Mouse (Mus musculus): ENCODE data around the gene Tnxb. TPM values are rescaled to one million over a fixed set of nuclear protein-coding genes. Genes with fewer than 3 reads are reported as not detected.
A peak's percentile ranks its signal among the peaks of the same experiment; 100 is the strongest.
"Not testable (repeated sequence)": the region's sequence is repeated elsewhere in the genome, so short reads cannot be mapped to it uniquely, and the experiment has no call there.

Tnxb gene
- total RNA-seq, 2 experiments from 2014 or later: 12.1 to 12.3 TPM

DNA sequence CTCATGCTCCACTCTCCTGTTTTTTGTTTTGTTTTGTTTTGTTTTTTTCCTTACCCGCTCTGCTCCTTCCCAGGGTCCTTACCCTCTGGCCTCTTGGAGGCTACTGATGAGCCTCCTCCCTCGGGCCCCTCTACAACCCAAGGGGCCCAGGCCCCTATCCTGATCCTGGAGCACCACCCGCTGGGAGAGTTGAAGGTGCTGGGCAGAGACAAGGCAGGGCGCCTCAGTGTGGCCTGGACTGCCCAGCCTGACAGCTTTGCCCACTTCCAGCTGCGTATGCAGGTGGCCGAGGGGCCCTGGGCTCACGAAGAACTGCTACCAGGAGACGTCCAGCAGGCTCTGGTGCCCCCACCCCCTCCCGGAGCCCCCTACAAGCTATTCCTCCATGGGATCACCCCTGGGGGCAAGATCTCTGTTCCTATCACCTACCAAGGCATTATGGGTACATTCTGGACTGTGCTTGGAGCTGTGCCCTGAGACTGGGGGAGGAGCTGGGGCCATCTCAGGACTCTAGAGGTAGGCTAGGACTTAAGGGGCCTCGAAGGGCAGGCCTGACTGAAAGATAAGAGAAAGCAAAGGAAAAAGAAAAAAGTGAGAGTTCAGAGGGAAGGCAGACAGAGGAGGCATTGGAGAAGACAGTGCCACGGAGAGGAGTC lies 11.7 kb downstream of the Tnxb start:
- no peak for DNase-seq (ENCODE audit: low spot score in 2 of 2)

DNA sequence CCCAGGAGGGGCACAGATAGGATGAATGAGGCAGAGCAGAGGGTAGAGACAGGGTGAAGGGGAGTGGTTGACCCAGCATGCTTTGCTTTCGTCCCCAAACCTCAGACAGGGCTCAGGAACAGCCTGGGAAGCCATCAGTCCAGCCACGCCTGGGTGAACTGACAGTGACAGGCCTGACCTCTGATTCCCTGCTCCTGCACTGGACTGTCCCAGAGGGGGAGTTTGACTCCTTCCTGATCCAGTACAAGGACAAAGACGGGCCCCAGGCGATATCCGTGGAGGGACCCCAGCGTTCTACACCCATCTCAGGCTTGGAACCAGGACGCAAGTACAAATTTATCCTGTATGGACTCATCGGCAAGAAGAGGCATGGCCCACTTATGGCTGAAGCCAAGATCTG lies 12.8 kb downstream of the Tnxb start:
- DNase-seq (ENCODE audit: low spot score in 2 of 2): no peak

DNA sequence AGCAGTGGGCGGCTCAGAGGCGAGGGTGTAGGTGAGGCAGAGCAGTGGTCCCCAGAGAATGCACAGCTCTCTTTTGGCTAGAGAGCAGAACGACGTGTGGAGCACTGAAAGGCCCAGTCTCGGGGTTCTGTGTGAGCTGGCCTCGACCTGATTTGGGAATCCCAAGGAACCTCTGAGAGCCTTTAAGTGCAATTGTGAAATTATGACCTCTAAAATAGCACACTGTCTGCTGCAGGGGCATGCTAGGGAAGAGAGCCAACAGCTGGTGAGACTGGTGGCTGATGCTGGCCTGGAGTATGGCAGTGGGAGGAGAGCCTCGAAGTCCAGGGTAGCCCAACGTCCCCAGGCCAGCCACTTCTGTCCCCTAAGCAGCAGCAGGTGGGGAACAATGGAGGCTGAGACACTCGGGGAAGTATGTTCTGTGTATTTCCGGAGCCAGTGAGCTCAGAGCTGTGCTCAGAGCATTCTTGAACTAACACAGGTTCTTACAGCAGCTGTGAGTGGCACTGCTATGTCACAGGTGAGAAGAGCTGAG lies 13.4 kb downstream of the Tnxb start:
- DNase-seq (ENCODE audit: low spot score in 2 of 2): no peak

DNA sequence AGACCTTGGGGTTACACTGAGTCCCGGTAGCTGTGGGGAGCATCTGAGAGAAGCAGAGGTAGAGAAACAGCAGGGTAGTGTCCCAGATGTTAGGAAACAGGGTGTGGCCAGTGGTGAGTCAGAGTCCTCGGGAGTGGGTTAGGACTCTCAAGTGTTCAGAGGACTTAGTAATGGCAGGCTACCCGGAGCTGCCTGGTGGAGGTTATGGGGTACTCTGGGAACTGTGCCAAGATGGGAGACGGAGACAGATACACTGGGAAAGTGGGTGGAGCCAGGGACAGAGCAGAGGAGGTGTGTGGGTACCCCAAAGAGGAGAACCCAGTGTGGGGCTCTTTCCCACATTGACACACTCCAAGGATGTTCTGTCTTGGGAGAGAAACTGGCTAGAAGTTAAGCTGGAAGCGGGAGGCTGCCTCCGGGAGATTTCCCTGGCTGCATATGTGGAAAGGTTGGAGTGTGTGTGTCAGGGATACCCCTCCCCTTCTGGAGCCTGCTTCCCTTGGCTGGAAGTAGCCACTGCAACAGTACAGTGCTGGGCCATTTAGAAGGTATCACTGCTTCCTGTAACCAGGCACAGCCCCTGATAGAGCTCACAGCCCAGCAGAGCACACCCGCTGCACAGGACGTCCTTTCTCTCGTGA lies 14.0 kb downstream of the Tnxb start:
- no peak for DNase-seq (ENCODE audit: low spot score in 2 of 2)

DNA sequence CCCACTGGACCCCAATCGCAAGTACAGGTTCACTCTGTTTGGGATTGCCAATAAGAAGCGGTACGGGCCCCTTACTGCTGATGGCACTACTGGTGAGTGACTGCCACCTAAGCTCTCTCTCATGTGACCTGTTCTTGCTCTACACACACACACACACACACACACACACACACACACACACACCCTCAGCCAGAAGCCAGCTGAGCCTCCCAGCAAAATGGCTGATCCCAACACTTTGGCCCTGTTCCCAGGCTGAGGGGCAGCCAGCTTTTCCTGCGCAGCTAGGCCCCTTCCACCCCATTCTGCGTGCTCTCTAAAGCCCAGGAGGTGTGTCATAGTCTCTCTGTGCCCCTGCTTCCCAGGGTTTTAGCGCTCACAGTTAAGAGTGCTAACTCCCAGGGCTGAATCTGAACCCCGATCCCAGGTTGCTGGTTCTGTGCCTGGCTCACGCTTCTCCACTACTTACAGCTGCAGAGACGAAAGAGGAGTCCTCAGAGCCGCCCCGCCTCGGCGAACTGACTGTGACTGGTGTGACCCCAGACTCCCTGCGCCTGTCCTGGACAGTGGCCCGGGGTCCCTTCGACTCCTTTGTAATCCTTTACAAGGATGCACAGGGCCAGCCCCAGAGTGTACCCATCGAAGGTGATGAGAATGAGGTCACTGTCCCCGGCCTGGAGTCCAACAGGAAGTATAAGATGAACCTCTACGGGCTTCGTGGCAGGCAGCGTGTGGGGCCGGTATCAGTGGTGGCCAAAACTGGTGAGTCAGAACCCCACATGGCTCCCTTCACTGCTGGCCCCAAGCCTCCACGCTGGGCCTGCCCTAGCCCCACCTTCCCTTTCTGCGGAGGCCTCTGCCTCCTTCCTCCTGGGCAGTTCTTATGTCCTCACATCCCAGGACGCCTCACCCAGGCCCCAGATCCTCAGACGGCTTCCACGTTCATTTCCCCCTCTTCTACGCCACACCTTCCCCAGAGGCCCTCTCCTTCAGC lies 15.1 kb downstream of the Tnxb start:
- no peak for DNase-seq (ENCODE audit: low spot score in 2 of 2)

DNA sequence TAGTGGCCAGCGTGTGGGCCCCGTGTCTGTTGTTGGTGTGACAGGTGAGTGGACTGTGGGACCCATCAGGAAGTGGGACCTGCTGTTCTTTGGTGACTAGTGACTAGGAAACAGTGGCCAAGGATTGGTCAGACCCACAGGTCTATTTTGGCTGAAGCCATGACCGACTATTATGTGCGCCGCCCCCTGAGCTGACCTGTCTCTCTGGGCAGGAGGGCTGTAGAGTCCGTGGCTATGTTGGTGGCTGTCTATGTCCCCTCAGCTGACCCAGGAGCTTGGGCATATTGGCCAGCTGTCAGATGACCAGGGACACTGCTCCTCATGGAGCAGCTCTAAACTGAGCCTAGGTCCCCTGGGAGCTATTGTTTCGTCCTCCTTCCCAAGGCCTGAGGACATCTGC lies 18.6 kb downstream of the Tnxb start:
- DNase-seq (ENCODE audit: low spot score in 2 of 2): no peak

DNA sequence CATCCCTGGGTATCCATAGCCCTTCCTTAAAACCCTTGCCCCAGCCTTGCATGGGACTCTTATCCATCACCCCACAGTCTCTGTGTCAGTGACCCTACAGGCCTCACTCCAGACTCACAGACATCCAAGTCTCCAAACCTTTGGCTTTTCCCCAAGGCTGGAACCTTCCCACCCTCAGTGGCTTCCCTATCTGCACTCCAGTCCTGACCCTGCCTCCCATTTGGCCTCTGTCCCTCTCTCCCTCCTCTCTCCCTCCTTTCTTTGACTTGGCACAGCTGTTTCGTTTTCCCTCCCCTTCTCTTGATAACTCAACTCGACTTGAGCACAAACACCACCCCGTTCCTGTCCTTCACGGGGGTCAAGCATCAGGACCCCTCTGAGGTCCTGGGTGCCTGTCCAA lies 20.1 kb downstream of the Tnxb start:
- no peak for DNase-seq (ENCODE audit: low spot score in 2 of 2)

DNA sequence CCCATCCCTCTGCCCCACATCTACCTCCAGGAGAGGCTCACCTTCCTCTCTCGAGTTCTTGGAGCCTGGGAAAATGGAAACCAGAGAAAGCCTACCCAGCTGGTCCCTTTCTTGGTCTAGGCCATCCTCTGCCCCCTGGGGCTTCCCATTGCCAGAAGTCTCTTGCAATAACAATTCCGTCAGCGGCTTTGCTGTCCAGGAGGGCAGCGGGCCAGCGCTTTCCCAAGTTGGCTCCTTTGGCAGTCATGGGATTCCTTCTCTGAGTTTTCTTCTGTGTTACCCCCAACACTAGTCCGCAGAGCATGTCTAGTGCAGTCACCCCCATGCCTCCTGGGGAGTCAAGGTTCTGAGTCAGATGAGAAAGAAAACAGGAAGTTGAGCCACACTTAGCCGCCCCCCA lies 22.6 kb downstream of the Tnxb start:
- DNase-seq (ENCODE audit: low spot score in 2 of 2): no peak

DNA sequence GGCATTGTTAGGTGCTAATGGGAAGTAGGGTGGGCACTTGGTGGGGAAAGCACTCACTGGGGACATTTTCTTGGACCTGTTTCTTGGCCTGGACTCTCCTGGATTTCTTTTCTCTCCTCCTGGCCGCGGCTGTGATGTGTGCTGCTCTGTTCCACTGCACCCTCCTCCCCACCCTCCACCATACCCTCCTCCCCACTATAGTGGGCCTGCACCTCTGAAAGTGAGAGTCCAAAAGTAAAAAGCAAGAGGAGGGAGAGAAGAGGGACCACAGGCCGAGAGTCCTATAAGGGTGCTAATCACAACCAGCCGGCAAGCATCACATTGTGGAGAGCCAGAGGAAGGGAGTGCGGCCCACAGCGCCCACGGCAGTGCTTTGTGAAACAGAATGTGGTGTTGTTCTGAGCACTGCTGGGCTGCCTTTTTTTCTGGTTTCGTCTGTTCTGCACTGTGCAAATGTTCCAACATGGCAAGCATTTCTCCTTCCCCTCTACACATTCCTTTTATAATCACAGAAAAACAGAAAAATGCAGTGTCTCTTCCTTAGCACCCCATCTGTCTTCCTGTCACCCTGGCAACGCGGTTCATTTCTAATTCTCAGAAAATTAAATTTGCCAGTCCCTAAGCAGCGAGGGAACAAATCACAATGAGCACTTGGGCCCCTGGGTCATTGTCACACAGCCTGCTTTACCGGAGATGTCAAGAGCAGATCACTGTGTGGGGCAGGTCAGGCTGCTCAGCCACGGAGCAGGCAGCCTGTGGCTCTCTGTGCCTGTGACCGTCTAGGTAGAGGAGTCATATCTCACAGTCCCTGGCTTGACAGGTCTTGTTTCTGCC lies 29.5 kb downstream of the Tnxb start:
- DNase-seq (ENCODE audit: low spot score in 2 of 2): peak; percentile 82 to 92

DNA sequence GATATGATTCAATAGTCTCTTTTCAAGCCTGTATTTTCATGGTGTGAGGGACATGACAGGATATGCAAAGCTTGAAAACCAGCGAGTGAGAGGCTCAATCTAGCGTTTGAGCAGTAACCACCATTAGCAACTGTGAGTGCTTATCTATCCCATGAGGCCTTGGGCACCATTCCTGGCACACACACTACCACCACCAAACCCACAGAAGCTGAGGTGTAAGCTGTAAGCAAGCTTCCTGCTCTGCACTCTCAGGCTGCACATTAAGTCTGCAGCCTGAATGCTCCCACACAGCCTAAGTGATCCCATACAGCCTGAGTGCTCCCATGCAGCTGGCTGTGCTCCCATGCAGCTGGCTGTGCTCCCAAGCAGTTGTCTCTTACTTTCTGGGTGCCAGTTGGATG lies 30.3 kb downstream of the Tnxb start:
- DNase-seq (ENCODE audit: low spot score in 2 of 2): peak; percentile 29 to 51

DNA sequence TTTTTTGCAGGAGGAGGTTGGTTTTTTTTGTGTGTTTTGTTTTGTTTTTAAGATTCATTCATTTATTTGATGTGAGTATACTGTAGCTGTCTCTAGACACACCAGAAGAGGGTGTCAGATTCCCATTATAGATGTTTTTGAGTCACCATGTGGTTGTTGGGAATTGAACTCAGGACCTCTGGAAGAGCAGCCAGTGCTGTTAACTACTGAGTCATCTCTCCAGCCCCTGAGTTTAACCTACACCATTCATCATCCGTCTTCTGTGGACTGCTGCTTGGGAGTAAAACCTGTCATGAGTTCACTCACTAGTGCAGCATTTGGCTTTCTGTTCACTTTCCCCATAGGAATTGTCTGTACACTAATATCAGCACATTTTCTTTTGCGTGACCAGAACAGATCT lies 36.1 kb downstream of the Tnxb start:
- DNase-seq (ENCODE audit: low spot score in 2 of 2): not testable (repeated sequence)

DNA sequence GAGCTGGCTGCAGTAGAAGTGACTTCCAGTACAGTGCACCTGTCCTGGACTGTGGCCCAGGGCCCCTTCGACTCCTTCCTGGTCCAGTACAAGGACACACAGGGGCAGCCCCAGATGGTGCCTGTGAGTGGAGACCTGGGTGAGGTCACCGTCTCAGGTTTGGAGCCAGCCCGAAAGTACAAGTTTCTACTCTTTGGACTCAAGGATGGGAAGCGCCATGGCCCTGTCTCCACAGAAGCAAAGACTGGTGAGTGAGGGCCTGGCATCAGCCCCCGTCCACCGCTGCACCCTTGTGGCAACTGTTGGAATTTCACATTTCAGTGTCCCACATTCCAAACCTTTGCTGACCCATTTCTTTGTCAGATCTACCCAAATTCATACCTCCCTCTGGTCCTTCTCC lies 42.6 kb downstream of the Tnxb start:
- peak; percentile 38 to 80 for DNase-seq (ENCODE audit: low spot score in 2 of 2)

DNA sequence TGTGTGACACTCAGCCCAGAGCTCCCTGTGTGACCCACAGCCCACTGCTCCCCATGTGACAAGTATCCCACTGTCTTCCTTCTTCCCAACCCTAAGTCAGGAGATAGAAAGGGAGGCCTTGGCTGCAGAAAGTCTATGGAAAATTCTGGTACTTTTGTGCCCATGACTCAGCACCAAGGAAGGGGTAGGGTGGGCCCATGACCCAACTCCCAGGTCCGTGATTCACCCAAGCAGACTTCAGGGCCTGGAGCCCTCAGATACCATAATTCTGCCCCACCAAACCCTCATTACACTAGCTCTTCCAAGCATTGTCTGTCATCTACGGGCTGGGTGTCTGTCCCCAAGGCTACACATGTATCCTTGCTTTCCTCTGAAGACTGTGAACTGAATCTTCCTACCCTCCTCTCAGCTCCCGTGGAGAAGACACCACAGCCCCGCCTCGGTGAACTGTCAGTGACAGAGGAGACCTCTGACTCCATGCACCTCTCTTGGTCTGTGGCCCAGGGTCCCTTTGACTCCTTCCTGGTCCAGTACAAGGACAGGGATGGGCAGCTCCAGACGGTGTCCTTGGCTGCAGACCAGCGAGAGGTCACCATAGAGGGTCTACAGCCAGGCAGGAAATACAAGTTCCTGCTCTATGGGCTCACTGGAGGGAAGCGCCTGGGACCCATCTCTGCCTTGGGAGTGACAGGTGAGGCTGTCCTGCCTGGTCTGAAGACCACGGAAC lies 44.0 kb downstream of the Tnxb start:
- not testable (repeated sequence) for DNase-seq (ENCODE audit: low spot score in 2 of 2)

DNA sequence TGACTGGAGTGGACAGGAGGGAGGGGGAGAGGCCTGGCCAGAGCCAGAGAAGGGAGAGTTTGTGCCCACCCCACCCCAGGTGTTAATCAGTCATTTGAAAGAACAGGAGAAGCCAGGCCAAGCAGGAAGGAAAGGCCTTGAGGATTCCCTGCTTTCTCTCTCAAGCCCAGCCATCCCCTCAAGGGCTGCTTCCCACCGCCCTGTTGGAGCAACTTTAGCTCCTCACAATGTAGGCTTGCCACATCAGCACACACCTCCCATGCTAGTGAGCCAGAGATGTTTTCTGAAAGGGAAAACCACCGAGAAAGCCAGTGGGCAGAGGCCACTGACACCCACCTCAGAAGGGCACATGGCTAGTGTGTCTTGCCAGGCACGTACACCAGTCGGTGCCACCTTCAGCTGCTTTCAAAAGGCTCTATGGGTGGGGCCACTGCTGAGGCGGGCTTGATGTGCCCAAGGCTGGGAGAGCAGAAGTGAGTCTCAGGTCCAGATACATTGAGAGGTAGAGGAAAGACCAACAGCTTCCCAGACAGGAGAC lies 44.6 kb downstream of the Tnxb start:
- DNase-seq (ENCODE audit: low spot score in 2 of 2): not testable (repeated sequence)

DNA sequence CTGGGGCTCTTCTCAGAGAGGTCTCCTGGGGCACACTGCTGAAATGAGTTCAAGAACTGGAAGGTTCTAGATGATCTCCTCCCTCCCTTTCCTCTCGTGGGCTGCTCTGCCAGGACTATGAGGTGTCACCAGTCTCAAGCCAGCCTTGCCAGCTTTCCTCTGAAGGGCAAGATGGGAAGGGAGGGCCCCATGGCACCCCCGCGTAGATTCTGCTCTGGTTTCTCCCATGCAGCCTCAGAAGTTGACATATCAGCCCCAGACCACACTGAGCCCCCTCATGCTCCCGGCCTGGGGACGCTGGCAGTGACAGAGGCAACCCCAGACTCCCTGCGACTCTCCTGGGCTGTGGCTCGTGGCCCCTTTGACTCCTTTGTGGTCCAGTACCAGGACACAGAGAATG lies 45.1 kb downstream of the Tnxb start:
- not testable (repeated sequence) for DNase-seq (ENCODE audit: low spot score in 2 of 2)

DNA sequence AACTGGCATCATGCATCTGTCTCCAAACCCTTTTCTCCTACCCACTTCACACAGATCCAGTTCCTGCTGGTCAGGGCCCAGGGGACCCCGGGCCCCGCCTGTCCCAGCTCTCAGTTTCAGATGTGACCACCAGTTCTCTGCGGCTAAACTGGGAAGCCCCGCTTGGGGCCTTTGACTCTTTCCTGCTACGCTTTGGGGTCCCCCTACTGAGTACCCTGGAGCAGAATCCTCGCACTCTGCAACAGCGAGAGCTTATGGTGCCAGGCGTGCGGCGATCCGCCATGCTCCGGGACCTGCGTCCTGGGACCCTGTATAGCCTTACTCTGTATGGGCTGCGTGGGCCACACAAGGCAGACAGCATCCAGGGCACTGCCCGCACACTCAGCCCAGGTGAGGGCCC lies 45.9 kb downstream of the Tnxb start:
- no peak for DNase-seq (ENCODE audit: low spot score in 2 of 2)

DNA sequence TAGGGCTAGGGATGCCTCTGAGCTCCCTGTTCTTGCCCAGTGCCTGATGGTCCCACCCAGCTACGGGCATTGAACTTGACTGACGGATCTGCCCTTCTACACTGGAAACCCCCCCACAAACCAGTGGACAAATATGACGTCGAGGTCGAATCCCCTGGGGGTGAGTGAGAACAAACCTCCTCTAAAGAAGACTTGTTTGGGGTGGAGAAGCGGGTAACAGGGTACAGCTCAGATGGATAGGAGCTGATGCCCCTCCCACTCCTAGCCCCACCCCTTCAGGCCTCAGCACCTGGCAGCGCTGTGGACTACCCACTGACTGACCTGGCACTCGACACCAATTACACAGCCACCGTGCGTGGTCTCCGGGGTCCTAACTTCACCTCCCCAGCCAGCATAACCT lies 47.1 kb downstream of the Tnxb start:
- DNase-seq (ENCODE audit: low spot score in 2 of 2): no peak

DNA sequence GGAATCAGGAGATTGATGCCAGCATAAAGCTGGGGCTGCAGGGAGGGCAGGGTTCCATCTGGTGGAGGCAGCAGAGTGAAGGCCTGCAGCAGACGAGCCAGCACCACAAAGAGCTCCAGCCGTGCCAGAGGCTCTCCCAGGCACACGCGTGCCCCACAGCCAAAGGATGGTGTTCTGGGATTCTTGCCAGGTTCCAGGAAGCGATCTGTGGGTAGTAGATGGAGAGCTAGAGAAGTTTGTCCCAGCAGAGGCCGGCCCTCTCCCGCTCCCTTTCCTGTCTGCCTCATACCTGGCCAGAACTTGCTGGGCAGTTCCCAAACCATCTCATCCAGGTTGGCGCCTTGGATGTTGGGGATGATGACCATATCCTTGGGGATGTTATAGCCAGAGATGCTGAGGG lies 49.6 kb downstream of the Tnxb start:
- not testable (repeated sequence) for DNase-seq (ENCODE audit: low spot score in 2 of 2)

DNA sequence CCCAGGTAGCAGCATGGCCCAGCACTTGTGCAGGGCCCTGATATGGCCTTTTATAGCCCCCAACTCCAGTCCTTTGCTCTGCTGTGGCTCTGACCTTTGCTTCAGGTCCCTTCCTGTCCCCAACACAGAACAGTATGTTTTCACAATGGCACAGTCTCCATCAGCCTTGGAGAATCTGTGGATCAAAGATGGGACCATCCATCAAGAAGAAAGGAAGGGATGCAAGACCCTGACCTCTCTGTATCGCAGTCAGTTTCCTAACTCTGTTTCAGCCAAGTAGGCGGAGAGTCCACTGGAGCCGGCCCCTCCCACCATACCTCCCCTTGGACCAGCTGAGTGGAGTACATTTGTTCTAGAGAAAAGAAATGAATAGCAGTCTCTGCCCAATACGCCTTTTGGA lies 51.9 kb downstream of the Tnxb start:
- not testable (repeated sequence) for DNase-seq (ENCODE audit: low spot score in 2 of 2)

DNA sequence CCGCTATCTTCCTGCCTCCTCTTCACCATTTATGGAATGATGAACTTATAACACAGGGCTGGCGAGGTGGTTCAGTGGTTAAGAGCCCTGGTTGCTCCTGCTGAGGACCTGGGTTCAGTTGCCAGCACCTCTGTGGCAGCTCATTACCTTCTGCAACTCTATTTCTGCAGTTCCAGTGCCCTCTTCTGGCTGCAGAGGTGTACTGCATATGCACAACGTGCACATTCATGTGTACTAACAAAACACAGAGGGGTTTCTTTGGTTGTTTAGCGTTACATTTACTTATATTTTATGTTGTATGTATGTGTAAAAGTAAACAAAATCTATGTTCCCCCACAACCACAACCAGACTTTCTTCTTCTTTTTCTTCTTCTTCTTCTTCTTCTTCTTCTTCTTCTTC lies 52.7 kb downstream of the Tnxb start:
- no peak for DNase-seq (ENCODE audit: low spot score in 2 of 2)
